In the genomic region with DNA sequence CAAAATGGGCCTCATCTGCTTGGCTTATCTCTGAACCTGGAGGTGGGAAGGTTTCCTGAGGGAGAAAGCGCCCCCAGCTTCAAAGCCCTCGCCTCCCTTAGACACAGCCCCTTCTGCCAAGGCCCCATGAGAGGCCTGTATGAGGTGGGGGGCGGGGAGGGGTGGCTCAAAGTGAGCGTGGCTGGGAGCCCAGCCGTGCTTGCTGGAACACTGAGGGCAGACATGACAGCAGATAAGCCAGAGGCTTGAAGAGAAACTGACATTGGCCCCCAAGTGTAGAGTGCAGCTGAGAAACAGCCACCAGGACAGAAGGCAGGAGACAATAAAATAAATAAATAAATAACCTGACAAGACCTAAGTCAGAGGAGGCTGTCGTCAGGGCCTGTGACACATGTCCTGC, we compare ENCODE assay signal across 28 mouse cellular contexts. TPM values are rescaled to one million over a fixed set of nuclear protein-coding genes. Genes with fewer than 3 reads are reported as not detected.
DNase-seq lines count a peak whose midpoint lies in the region; ATAC-seq and TF ChIP-seq lines count a peak whose summit lies in the region.
"Had no signal": no experiment of that assay in that cellular context is flagged by ENCODE, and none has a peak within 500 bp of the region (broad histone marks: within the 10 kb centered on the region; RNA-seq: fewer than 3 reads in every experiment).

No protein-coding gene starts in this region.

- no peaks in the 10 kb centered on the region for H3K9me3 ChIP-seq in forebrain, postnatal 0 days (ENCODE audit: low read length)
- peaks cover 7% of the 10 kb centered on the region for H3K9me3 ChIP-seq in forebrain, embryonic 10.5 days
- 0 out of 2 replicates have a peak, but pooled peaks cover 5% of the 10 kb centered on the region for H3K9me3 ChIP-seq in heart, embryonic 15.5 days (replicated peaks)
- H3K9me3 ChIP-seq in heart, embryonic 10.5 days: peaks cover 9% of the 10 kb centered on the region
- H3K9me3 ChIP-seq in embryonic facial prominence, embryonic 15.5 days (replicated peaks): no peaks in the 10 kb centered on the region; the same call in 1 of the 2 replicates
- H3K9me3 ChIP-seq: hindbrain, embryonic 15.5 days had no signal

- no peaks in the 10 kb centered on the region; the same call in 1 of the 2 replicates for H3K4me1 ChIP-seq in forebrain, postnatal 0 days (ENCODE audit: insufficient read depth)
- 0 out of 2 replicates have a peak, but pooled peaks cover 3% of the 10 kb centered on the region for H3K4me1 ChIP-seq in forebrain, embryonic 10.5 days
- H3K4me1 ChIP-seq in heart, embryonic 15.5 days (replicated peaks): peaks cover 13% of the 10 kb centered on the region
- peaks cover 12% of the 10 kb centered on the region for H3K4me1 ChIP-seq in heart, embryonic 10.5 days
- peaks cover 19% of the 10 kb centered on the region; the same call in 1 of the 2 replicates for H3K4me1 ChIP-seq in embryonic facial prominence, embryonic 15.5 days
- H3K4me1 ChIP-seq: midbrain, embryonic 10.5 days had no signal

- no peak for ATAC-seq in forebrain, postnatal 0 days
- peak; percentile 71; the same call in 1 of the 2 replicates for ATAC-seq in heart, embryonic 15.5 days (replicated peaks; ENCODE audit: insufficient number of reproducible peaks, insufficient read depth, low FRiP score, low read depth)
- no peak for ATAC-seq in embryonic facial prominence, embryonic 15.5 days (ENCODE audit: insufficient number of reproducible peaks, low FRiP score, low TSS enrichment, low read depth)
- ATAC-seq: CD4-positive, CD25-positive, alpha-beta regulatory T cell, adult 4 months had no signal

- H3K4me2 ChIP-seq in forebrain, postnatal 0 days (ENCODE audit: low read depth): no peak overlapping the region
- H3K4me2 ChIP-seq in heart, embryonic 15.5 days: no peak overlapping the region
- no peak overlapping the region for H3K4me2 ChIP-seq in embryonic facial prominence, embryonic 15.5 days (replicated peaks)
- H3K4me2 ChIP-seq: hindbrain, embryonic 15.5 days; kidney, embryonic 15.5 days; liver, embryonic 11.5 days had no signal

- no peak for DNase-seq in forebrain, postnatal 0 days
- no peak for DNase-seq in forebrain, embryonic 10.5 days (ENCODE audit: extremely low spot score, low spot score)
- DNase-seq in heart, embryonic 10.5 days (ENCODE audit: low spot score): no peak
- peak; percentile 32 for DNase-seq in heart, postnatal 4 days
- DNase-seq in right cerebral cortex, postnatal 25 days: no peak
- DNase-seq: adrenal gland, postnatal 14 days; cerebellum, adult 2 months; cerebellum, postnatal 25 days; gastrocnemius, postnatal 25 days; kidney, adult 11 months; lung, adult 18-20 months; lung, postnatal 10 days had no signal

- H3K27ac ChIP-seq in forebrain, postnatal 0 days (ENCODE audit: low read depth, low read length): 0 out of 2 replicates have a peak overlapping the region, but pooled peaks have one; percentile 5
- no peak overlapping the region for H3K27ac ChIP-seq in forebrain, embryonic 10.5 days
- peak overlapping the region; percentile 26; the same call in 1 of the 2 replicates for H3K27ac ChIP-seq in heart, embryonic 15.5 days
- no peak overlapping the region for H3K27ac ChIP-seq in heart, embryonic 10.5 days
- 0 out of 2 replicates have a peak overlapping the region, but pooled peaks have one; percentile 22 for H3K27ac ChIP-seq in embryonic facial prominence, embryonic 15.5 days (replicated peaks)
- H3K27ac ChIP-seq: hindbrain, embryonic 15.5 days; kidney, embryonic 15.5 days; midbrain, embryonic 10.5 days; stomach, postnatal 0 days had no signal

- H3K36me3 ChIP-seq in forebrain, postnatal 0 days (ENCODE audit: insufficient read depth): no peaks in the 10 kb centered on the region
- H3K36me3 ChIP-seq in forebrain, embryonic 10.5 days (replicated peaks): no peaks in the 10 kb centered on the region
- no peaks in the 10 kb centered on the region for H3K36me3 ChIP-seq in heart, embryonic 15.5 days
- H3K36me3 ChIP-seq in heart, embryonic 10.5 days: no peaks in the 10 kb centered on the region
- H3K36me3 ChIP-seq in embryonic facial prominence, embryonic 15.5 days: no peaks in the 10 kb centered on the region
- H3K36me3 ChIP-seq: hindbrain, embryonic 15.5 days; kidney, embryonic 15.5 days; midbrain, embryonic 10.5 days had no signal

- H3K27me3 ChIP-seq in forebrain, postnatal 0 days (ENCODE audit: insufficient read depth, low read length): no peaks in the 10 kb centered on the region
- no peaks in the 10 kb centered on the region for H3K27me3 ChIP-seq in forebrain, embryonic 10.5 days (ENCODE audit: poor library complexity, severe bottlenecking)
- no peaks in the 10 kb centered on the region for H3K27me3 ChIP-seq in heart, embryonic 15.5 days
- no peaks in the 10 kb centered on the region for H3K27me3 ChIP-seq in heart, embryonic 10.5 days (ENCODE audit: insufficient read depth, poor library complexity, severe bottlenecking)
- no peaks in the 10 kb centered on the region for H3K27me3 ChIP-seq in embryonic facial prominence, embryonic 15.5 days
- H3K27me3 ChIP-seq: hindbrain, embryonic 15.5 days; kidney, embryonic 15.5 days had no signal

- no peak for TF ChIP-seq CTCF in forebrain, postnatal 0 days (IDR thresholded peaks at IDR 0.05; ENCODE audit: low read depth)

- WGBS in forebrain, postnatal 0 days: 67% methylated on average over 6 of the region's 6 CpGs
- 76% methylated on average over 6 of the region's 6 CpGs for WGBS in forebrain, embryonic 10.5 days
- WGBS in heart, embryonic 15.5 days: 25% methylated on average over 6 of the region's 6 CpGs
- WGBS in heart, embryonic 10.5 days: 32% methylated on average over 6 of the region's 6 CpGs
- 55% methylated on average over 6 of the region's 6 CpGs for WGBS in embryonic facial prominence, embryonic 15.5 days

- H3K9ac ChIP-seq in forebrain, postnatal 0 days: no peak overlapping the region
- H3K9ac ChIP-seq in heart, embryonic 15.5 days: no peak overlapping the region
- no peak overlapping the region for H3K9ac ChIP-seq in embryonic facial prominence, embryonic 15.5 days
- H3K9ac ChIP-seq: hindbrain, embryonic 15.5 days; kidney, embryonic 15.5 days had no signal

- no peak overlapping the region for H3K4me3 ChIP-seq in forebrain, postnatal 0 days (ENCODE audit: low read depth, low read length)
- H3K4me3 ChIP-seq in forebrain, embryonic 10.5 days: no peak overlapping the region
- H3K4me3 ChIP-seq in heart, embryonic 15.5 days: no peak overlapping the region
- no peak overlapping the region for H3K4me3 ChIP-seq in heart, embryonic 10.5 days
- H3K4me3 ChIP-seq in embryonic facial prominence, embryonic 15.5 days (replicated peaks): no peak overlapping the region
- H3K4me3 ChIP-seq: hindbrain, embryonic 15.5 days; kidney, embryonic 15.5 days; midbrain, embryonic 10.5 days had no signal

RNA-seq across cellular contexts. Expression of a gene that starts 7.2 kb away (rescaled TPM):
- total RNA-seq in forebrain, postnatal 0 days (2014; rRNA removed): not detected in 2 replicates
- not detected in 2 replicates for polyA plus RNA-seq in forebrain, postnatal 0 days (2015; fragmentation: Nextera tagmentation; extraction: Ambion mirVana)
- polyA plus RNA-seq in forebrain, embryonic 10.5 days (2016; fragmentation: Nextera tagmentation; extraction: Ambion mirVana): not detected in 2 replicates
- not detected in 2 replicates for polyA plus RNA-seq in heart, embryonic 15.5 days (2015; fragmentation: Nextera tagmentation; extraction: Ambion mirVana)
- not detected in 2 replicates for polyA plus RNA-seq in heart, embryonic 10.5 days (2016; fragmentation: Nextera tagmentation; extraction: Ambion mirVana)
- polyA plus RNA-seq in embryonic facial prominence, embryonic 15.5 days (2015; fragmentation: Nextera tagmentation; extraction: Ambion mirVana): not detected in 2 replicates
- not detected for total RNA-seq in heart, postnatal 4 days (2021)
- total RNA-seq: adrenal gland, postnatal 14 days; gastrocnemius, postnatal 25 days; heart, postnatal 14 days; layer of hippocampus, postnatal 10 days had no signal
- polyA plus RNA-seq: CD4-positive, CD25-positive, alpha-beta regulatory T cell, adult 4 months; cerebellum, adult 2 months; embryonic facial prominence, embryonic 14.5 days; hindbrain, embryonic 15.5 days; kidney, embryonic 15.5 days; large intestine, adult 2 months; limb, embryonic 11.5 days; liver, embryonic 11.5 days; midbrain, embryonic 10.5 days; neural tube, embryonic 11.5 days; stomach, postnatal 0 days; thymus, postnatal 0 days; urinary bladder, adult 2 months had no signal

Comparison
In these comparisons a context has a peak if more than half of its experiments do, and no peak if none do; other contexts are left out.
1. H3K27ac ChIP-seq: peak in forebrain, postnatal 0 days (single experiment), heart, embryonic 15.5 days (single experiment) and embryonic facial prominence, embryonic 15.5 days (single experiment); none in forebrain, embryonic 10.5 days (single experiment) and heart, embryonic 10.5 days (single experiment).